Comparison of ENCODE assay signal across 9 mouse cellular contexts in the genomic region with DNA sequence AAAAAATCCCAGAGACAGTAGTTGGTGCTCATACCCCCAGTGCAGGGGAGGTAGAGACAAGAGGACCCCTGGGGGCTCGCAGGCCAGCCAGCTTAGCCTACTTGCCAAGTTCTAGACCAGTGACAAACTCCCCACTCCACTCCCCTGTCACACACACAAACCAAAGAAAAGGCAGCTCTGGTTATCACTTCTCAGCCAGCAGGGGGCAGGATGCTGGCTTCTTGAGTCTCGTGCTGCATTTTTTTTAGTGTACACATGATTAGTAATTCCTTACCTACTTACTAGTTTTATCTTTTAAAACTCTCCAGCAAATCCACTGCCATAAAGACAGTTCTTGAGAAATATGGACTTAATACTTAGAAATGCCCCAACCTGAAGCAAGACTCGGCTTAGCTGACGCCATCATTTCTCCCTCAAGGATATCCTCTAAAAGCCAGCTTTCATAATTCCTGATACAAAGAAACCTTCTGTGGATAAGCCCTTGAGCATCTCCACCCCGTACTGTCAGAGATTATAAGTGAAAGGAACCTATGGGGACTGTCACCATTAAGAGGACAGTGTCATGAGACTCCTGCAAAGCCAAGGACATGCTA. TPM values are rescaled to one million over a fixed set of nuclear protein-coding genes. Genes with fewer than 3 reads are reported as not detected.
DNase-seq lines count a peak whose midpoint lies in the region; ATAC-seq and TF ChIP-seq lines count a peak whose summit lies in the region.
"Had no signal": no experiment of that assay in that cellular context is flagged by ENCODE, and none has a peak within 500 bp of the region (broad histone marks: within the 10 kb centered on the region; RNA-seq: fewer than 3 reads in every experiment).

No protein-coding gene starts in this region.

- H3K4me1 ChIP-seq in embryonic facial prominence, embryonic 11.5 days (ENCODE audit: control insufficient read depth, insufficient read depth, low read length) = no peaks in the 10 kb centered on the region
- H3K4me1 ChIP-seq in embryonic facial prominence, embryonic 10.5 days = peaks cover 10% of the 10 kb centered on the region
- 0 out of 2 replicates have a peak, but pooled peaks cover 3% of the 10 kb centered on the region for H3K4me1 ChIP-seq in liver, postnatal 0 days (ENCODE audit: insufficient read depth)
- H3K4me1 ChIP-seq in liver, embryonic 11.5 days (replicated peaks; ENCODE audit: control insufficient read depth, insufficient read depth, low read length) = peaks cover 3% of the 10 kb centered on the region
- H3K4me1 ChIP-seq in forebrain, embryonic 10.5 days = peaks cover 19% of the 10 kb centered on the region

- H3K9me3 ChIP-seq in embryonic facial prominence, embryonic 11.5 days (replicated peaks; ENCODE audit: control insufficient read depth, low read length) = no peaks in the 10 kb centered on the region
- no peaks in the 10 kb centered on the region for H3K9me3 ChIP-seq in embryonic facial prominence, embryonic 10.5 days
- H3K9me3 ChIP-seq in liver, postnatal 0 days (ENCODE audit: low read length) = no peaks in the 10 kb centered on the region
- no peaks in the 10 kb centered on the region for H3K9me3 ChIP-seq in liver, embryonic 11.5 days (ENCODE audit: control insufficient read depth, low read length)
- H3K9me3 ChIP-seq in forebrain, embryonic 10.5 days = no peaks in the 10 kb centered on the region; the same call in 1 of the 2 replicates
- H3K9me3 ChIP-seq: liver, embryonic 15.5 days had no signal

- no peaks in the 10 kb centered on the region for H3K27me3 ChIP-seq in embryonic facial prominence, embryonic 11.5 days (ENCODE audit: control insufficient read depth, insufficient read depth, low read length)
- no peaks in the 10 kb centered on the region for H3K27me3 ChIP-seq in embryonic facial prominence, embryonic 10.5 days (replicated peaks; ENCODE audit: low read depth, poor library complexity, severe bottlenecking)
- H3K27me3 ChIP-seq in liver, postnatal 0 days (ENCODE audit: insufficient read depth, low read length) = no peaks in the 10 kb centered on the region
- H3K27me3 ChIP-seq in liver, embryonic 11.5 days (replicated peaks; ENCODE audit: control insufficient read depth, insufficient read depth, low read length) = no peaks in the 10 kb centered on the region
- H3K27me3 ChIP-seq in forebrain, embryonic 10.5 days (ENCODE audit: poor library complexity, severe bottlenecking) = no peaks in the 10 kb centered on the region
- H3K27me3 ChIP-seq: liver, embryonic 15.5 days had no signal

- TF ChIP-seq CTCF in liver, postnatal 0 days (IDR thresholded peaks at IDR 0.05; ENCODE audit: low read depth) = peak; percentile 69

- no peak overlapping the region for H3K27ac ChIP-seq in embryonic facial prominence, embryonic 11.5 days (replicated peaks; ENCODE audit: low read depth, low read length)
- H3K27ac ChIP-seq in embryonic facial prominence, embryonic 10.5 days (replicated peaks) = no peak overlapping the region
- no peak overlapping the region for H3K27ac ChIP-seq in liver, postnatal 0 days (ENCODE audit: low read depth)
- no peak overlapping the region for H3K27ac ChIP-seq in liver, embryonic 11.5 days (ENCODE audit: low read depth, low read length)
- no peak overlapping the region for H3K27ac ChIP-seq in forebrain, embryonic 10.5 days
- H3K27ac ChIP-seq: liver, embryonic 15.5 days had no signal

- H3K4me2 ChIP-seq in embryonic facial prominence, embryonic 11.5 days (ENCODE audit: low read depth, low read length) = no peak overlapping the region
- no peak overlapping the region for H3K4me2 ChIP-seq in liver, postnatal 0 days (ENCODE audit: low read depth, low read length)
- H3K4me2 ChIP-seq in liver, embryonic 11.5 days = no peak overlapping the region
- H3K4me2 ChIP-seq: liver, embryonic 15.5 days had no signal

- 71% methylated on average over 5 of the region's 5 CpGs for WGBS in embryonic facial prominence, embryonic 11.5 days
- 72% methylated on average over 5 of the region's 5 CpGs for WGBS in embryonic facial prominence, embryonic 10.5 days
- WGBS in liver, postnatal 0 days (ENCODE audit: insufficient replicate concordance) = 52% methylated on average over 5 of the region's 5 CpGs
- WGBS in liver, embryonic 11.5 days = 65% methylated on average over 5 of the region's 5 CpGs
- WGBS in forebrain, embryonic 10.5 days = 75% methylated on average over 5 of the region's 5 CpGs

- peak; percentile 55 for DNase-seq in embryonic facial prominence, embryonic 11.5 days (ENCODE audit: low spot score)
- DNase-seq in embryonic facial prominence, embryonic 10.5 days (ENCODE audit: low spot score) = no peak
- no peak for DNase-seq in liver, postnatal 0 days
- no peak for DNase-seq in liver, embryonic 11.5 days (ENCODE audit: low spot score)
- peak; percentile 50 for DNase-seq in R1 (ENCODE audit: low read depth, low spot score)
- DNase-seq in kidney, postnatal 36 days = peak; percentile 16 to 72
- DNase-seq in forebrain, embryonic 10.5 days (ENCODE audit: extremely low spot score, low spot score) = no peak

- H3K9ac ChIP-seq in embryonic facial prominence, embryonic 11.5 days (replicated peaks; ENCODE audit: low read length) = no peak overlapping the region
- H3K9ac ChIP-seq in liver, postnatal 0 days (replicated peaks) = no peak overlapping the region
- no peak overlapping the region for H3K9ac ChIP-seq in liver, embryonic 11.5 days (ENCODE audit: low read depth, low read length)
- H3K9ac ChIP-seq: liver, embryonic 15.5 days had no signal

- H3K36me3 ChIP-seq in embryonic facial prominence, embryonic 11.5 days (replicated peaks; ENCODE audit: control insufficient read depth, insufficient read depth, low read depth, low read length) = no peaks in the 10 kb centered on the region
- peaks cover 27% of the 10 kb centered on the region for H3K36me3 ChIP-seq in embryonic facial prominence, embryonic 10.5 days (replicated peaks)
- no peaks in the 10 kb centered on the region for H3K36me3 ChIP-seq in liver, postnatal 0 days (replicated peaks; ENCODE audit: insufficient read depth, low read length)
- no peaks in the 10 kb centered on the region for H3K36me3 ChIP-seq in liver, embryonic 11.5 days (ENCODE audit: control insufficient read depth, insufficient read depth, low read length)
- peaks cover 30% of the 10 kb centered on the region for H3K36me3 ChIP-seq in forebrain, embryonic 10.5 days (replicated peaks)
- H3K36me3 ChIP-seq: liver, embryonic 15.5 days had no signal

- TF ChIP-seq EP300 in liver, postnatal 0 days (IDR thresholded peaks at IDR 0.05; ENCODE audit: low read depth) = no peak

- H3K4me3 ChIP-seq in embryonic facial prominence, embryonic 11.5 days (ENCODE audit: low read depth, low read length) = no peak overlapping the region
- H3K4me3 ChIP-seq in embryonic facial prominence, embryonic 10.5 days = no peak overlapping the region
- no peak overlapping the region for H3K4me3 ChIP-seq in liver, postnatal 0 days (ENCODE audit: low read depth, low read length)
- no peak overlapping the region for H3K4me3 ChIP-seq in liver, embryonic 11.5 days (ENCODE audit: low read depth, low read length)
- no peak overlapping the region for H3K4me3 ChIP-seq in forebrain, embryonic 10.5 days
- H3K4me3 ChIP-seq: liver, embryonic 15.5 days had no signal

- ATAC-seq in embryonic facial prominence, embryonic 11.5 days (replicated peaks; ENCODE audit: insufficient number of reproducible peaks, low FRiP score, low TSS enrichment, low read depth) = no peak
- no peak for ATAC-seq in liver, postnatal 0 days
- no peak for ATAC-seq in liver, embryonic 11.5 days (replicated peaks; ENCODE audit: low FRiP score)
- no peak; the same call in 1 of the 2 replicates for ATAC-seq in granulocyte monocyte progenitor cell, adult 5-6 weeks (replicated peaks; ENCODE audit: poor library complexity, severe bottlenecking)

RNA-seq across cellular contexts. Expression of gene Panx1, which starts 11.6 kb away (rescaled TPM):
- polyA plus RNA-seq in embryonic facial prominence, embryonic 11.5 days (2014; fragmentation: Nextera tagmentation; extraction: Ambion mirVana) = 89.8 and 94.4 TPM in 2 replicates
- 68.7 and 70.9 TPM in 2 replicates for polyA plus RNA-seq in embryonic facial prominence, embryonic 10.5 days (2016; fragmentation: Nextera tagmentation; extraction: Ambion mirVana)
- 4.0 and 5.7 TPM in 2 replicates for polyA plus RNA-seq in liver, postnatal 0 days (2015; fragmentation: Nextera tagmentation; extraction: Ambion mirVana)
- polyA plus RNA-seq in liver, embryonic 11.5 days (2014; fragmentation: Nextera tagmentation; extraction: Ambion mirVana) = 24.0 and 24.8 TPM in 2 replicates
- total RNA-seq in granulocyte monocyte progenitor cell, adult 5-6 weeks (2014; fragmentation: Nextera tagmentation) = 21.4 and 32.6 TPM in 2 replicates
- 11.3 and 23.3 TPM in 2 replicates for total RNA-seq in granulocyte monocyte progenitor cell, adult 5-6 weeks (2017)
- polyA plus RNA-seq in forebrain, embryonic 10.5 days (2016; fragmentation: Nextera tagmentation; extraction: Ambion mirVana) = 68.8 and 69.9 TPM in 2 replicates

Comparison
In these comparisons a context has a peak if more than half of its experiments do, and no peak if none do; other contexts are left out.
1. DNase-seq: peak in embryonic facial prominence, embryonic 11.5 days (single experiment), R1 (single experiment) and kidney, postnatal 36 days (2 of 2); none in embryonic facial prominence, embryonic 10.5 days (single experiment), liver, postnatal 0 days (single experiment), liver, embryonic 11.5 days (single experiment) and forebrain, embryonic 10.5 days (single experiment).